Mouse (Mus musculus): Measurements from ENCODE around the gene Hemk1. TPM values are rescaled to one million over a fixed set of nuclear protein-coding genes. Genes with fewer than 3 reads are reported as not detected.
A peak's percentile ranks its signal among the peaks of the same experiment; 100 is the strongest.

Gene Hemk1
- polyA plus RNA-seq, 1 experiment from 2014 or later, result 11.8 TPM

- Histone ChIP-seq H3K4me1 (ENCODE audit: control insufficient read depth, insufficient read depth, low read length) (no peaks in the 10 kb centered on the region), H3K9me3 (replicated peaks; ENCODE audit: control insufficient read depth, low read length) (no peaks in the 10 kb centered on the region), H3K27me3 (ENCODE audit: control insufficient read depth, insufficient read depth, low read length) (no peaks in the 10 kb centered on the region), H3K4me2 (ENCODE audit: low read depth, low read length) (no peak overlapping the region), H3K4me3 (replicated peaks; ENCODE audit: low read length) (no peak overlapping the region), H3K27ac (ENCODE audit: low read length) (no peak overlapping the region), H3K9ac (ENCODE audit: low read length) (no peak overlapping the region), H3K36me3 (ENCODE audit: control insufficient read depth, insufficient read depth, low read length) (no peaks in the 10 kb centered on the region)
- ATAC-seq (ENCODE audit: insufficient read depth, low FRiP score), result no peak
- 71% methylated on average over 9 of the region's 9 CpGs for WGBS
Measured at GRCm38 (mm10) chr9:107347586-107348183, 9.5 kb upstream of the Hemk1 start.

DNA sequence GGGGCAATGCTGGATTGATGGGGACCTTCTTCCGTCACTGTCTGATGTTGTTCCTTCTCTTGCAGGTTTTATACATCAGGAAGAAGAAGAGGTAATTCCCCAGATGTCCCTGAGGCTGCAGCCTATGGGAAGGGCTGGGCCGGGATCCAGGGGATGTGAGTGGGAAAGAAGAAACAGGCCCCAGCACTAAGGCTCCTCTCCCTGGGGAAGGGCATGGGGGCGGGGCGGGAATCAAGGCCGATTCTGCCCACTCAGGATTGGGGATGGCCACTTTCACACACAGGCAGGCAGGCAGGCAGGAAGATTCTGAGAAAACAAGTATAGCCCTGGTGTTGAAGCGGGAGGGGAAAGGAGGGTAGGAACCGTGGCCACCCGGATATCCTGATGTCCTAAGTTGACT lies 7.9 kb upstream of the Hemk1 start:
- Histone ChIP-seq H3K9me3 (replicated peaks; ENCODE audit: control insufficient read depth, low read length) (no peaks in the 10 kb centered on the region), H3K27ac (ENCODE audit: low read length) (no peak overlapping the region), H3K4me3 (replicated peaks; ENCODE audit: low read length) (no peak overlapping the region), H3K4me2 (ENCODE audit: low read depth, low read length) (no peak overlapping the region), H3K9ac (ENCODE audit: low read length) (no peak overlapping the region), H3K4me1 (ENCODE audit: control insufficient read depth, insufficient read depth, low read length) (no peaks in the 10 kb centered on the region), H3K27me3 (ENCODE audit: control insufficient read depth, insufficient read depth, low read length) (peaks cover 4% of the 10 kb centered on the region; the same call in 1 of the 2 replicates), H3K36me3 (ENCODE audit: control insufficient read depth, insufficient read depth, low read length) (no peaks in the 10 kb centered on the region)
- no peak for ATAC-seq (ENCODE audit: insufficient read depth, low FRiP score)
- 89% methylated on average over 8 of the region's 8 CpGs for WGBS

GRCm38 (mm10) chr9:107344027-107344426 lies 5.9 kb upstream of the Hemk1 start:
- 61% methylated on average over 6 of the region's 6 CpGs for WGBS
- no peak for ATAC-seq (ENCODE audit: insufficient read depth, low FRiP score)
- no peaks in the 10 kb centered on the region for H3K9me3 ChIP-seq (replicated peaks; ENCODE audit: control insufficient read depth, low read length)
- no peaks in the 10 kb centered on the region for H3K36me3 ChIP-seq (ENCODE audit: control insufficient read depth, insufficient read depth, low read length)
- no peak overlapping the region for H3K9ac ChIP-seq (ENCODE audit: low read length)
- H3K4me1 ChIP-seq (ENCODE audit: control insufficient read depth, insufficient read depth, low read length), result no peaks in the 10 kb centered on the region
- peaks cover 6% of the 10 kb centered on the region; the same call in 1 of the 2 replicates for H3K27me3 ChIP-seq (ENCODE audit: control insufficient read depth, insufficient read depth, low read length)
- H3K4me3 ChIP-seq (replicated peaks; ENCODE audit: low read length), result no peak overlapping the region
- no peak overlapping the region for H3K4me2 ChIP-seq (ENCODE audit: low read depth, low read length)
- no peak overlapping the region for H3K27ac ChIP-seq (ENCODE audit: low read length)

GRCm38 (mm10) chr9:107343146-107343943 lies 5.2 kb upstream of the Hemk1 start:
- ATAC-seq (ENCODE audit: insufficient read depth, low FRiP score), result no peak
- H3K36me3 ChIP-seq (ENCODE audit: control insufficient read depth, insufficient read depth, low read length), result no peaks in the 10 kb centered on the region
- 63% methylated on average over 8 of the region's 8 CpGs for WGBS

GRCm38 (mm10) chr9:107342201-107342709 lies 4.1 kb upstream of the Hemk1 start:
- no peak for ATAC-seq (ENCODE audit: insufficient read depth, low FRiP score)
- Histone ChIP-seq H3K27me3 (ENCODE audit: control insufficient read depth, insufficient read depth, low read length) (peaks cover 6% of the 10 kb centered on the region; the same call in 1 of the 2 replicates), H3K4me1 (ENCODE audit: control insufficient read depth, insufficient read depth, low read length) (peaks cover 6% of the 10 kb centered on the region; the same call in 1 of the 2 replicates), H3K36me3 (ENCODE audit: control insufficient read depth, insufficient read depth, low read length) (no peaks in the 10 kb centered on the region), H3K9ac (ENCODE audit: low read length) (no peak overlapping the region), H3K4me2 (ENCODE audit: low read depth, low read length) (no peak overlapping the region), H3K4me3 (replicated peaks; ENCODE audit: low read length) (no peak overlapping the region), H3K27ac (ENCODE audit: low read length) (no peak overlapping the region), H3K9me3 (replicated peaks; ENCODE audit: control insufficient read depth, low read length) (no peaks in the 10 kb centered on the region)
- 82% methylated on average over 11 of the region's 11 CpGs for WGBS

More at GRCm38 (mm10) chr9:107343146-107343943, 5.2 kb upstream of the Hemk1 start:
- H3K9ac ChIP-seq (ENCODE audit: low read length), result 0 out of 2 replicates have a peak overlapping the region, but pooled peaks have one; percentile 35
- no peak overlapping the region for H3K4me3 ChIP-seq (replicated peaks; ENCODE audit: low read length)
- H3K4me1 ChIP-seq (ENCODE audit: control insufficient read depth, insufficient read depth, low read length), result no peaks in the 10 kb centered on the region
- no peaks in the 10 kb centered on the region for H3K9me3 ChIP-seq (replicated peaks; ENCODE audit: control insufficient read depth, low read length)
- no peak overlapping the region for H3K4me2 ChIP-seq (ENCODE audit: low read depth, low read length)
- peaks cover 6% of the 10 kb centered on the region; the same call in 1 of the 2 replicates for H3K27me3 ChIP-seq (ENCODE audit: control insufficient read depth, insufficient read depth, low read length)
- no peak overlapping the region for H3K27ac ChIP-seq (ENCODE audit: low read length)

DNA sequence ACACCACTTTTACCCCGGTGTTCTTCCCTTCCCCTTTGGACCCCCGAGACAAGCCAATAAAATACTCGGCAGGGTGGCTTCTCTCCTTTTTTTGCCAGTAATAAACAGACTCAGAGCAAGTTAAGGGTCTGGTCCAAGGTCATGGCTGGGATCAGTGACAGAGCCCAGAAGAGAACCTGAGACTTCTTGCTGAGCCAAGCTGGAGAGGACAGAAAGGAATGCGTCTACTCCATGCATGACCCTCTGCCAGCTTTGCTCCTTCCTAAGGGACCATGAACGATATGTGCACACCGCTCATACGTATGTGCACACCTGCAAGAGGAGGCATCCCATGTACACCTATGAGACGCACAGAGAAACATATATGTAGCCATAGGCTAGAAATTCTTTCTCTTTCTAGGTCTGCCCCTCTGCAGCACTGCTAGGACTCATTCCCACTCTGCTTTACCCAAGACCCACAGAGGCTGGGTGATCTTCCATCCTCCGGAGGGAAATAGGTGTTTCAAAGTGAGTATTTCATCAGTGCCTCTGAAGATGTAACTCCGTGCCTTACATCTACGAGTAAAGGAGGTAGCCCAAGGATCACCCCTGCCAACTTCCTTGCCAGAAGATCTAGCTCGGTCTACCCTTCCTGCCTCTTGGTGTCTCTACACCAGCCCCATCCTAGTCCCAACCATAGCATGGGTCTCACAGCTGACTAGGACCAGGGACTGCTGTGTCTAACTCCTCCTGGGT lies 2.9 kb upstream of the Hemk1 start:
- Histone ChIP-seq H3K4me3 (replicated peaks; ENCODE audit: low read length) (peak overlapping the region; percentile 71), H3K27me3 (ENCODE audit: control insufficient read depth, insufficient read depth, low read length) (peaks cover 6% of the 10 kb centered on the region; the same call in 1 of the 2 replicates), H3K27ac (ENCODE audit: low read length) (no peak overlapping the region), H3K4me2 (ENCODE audit: low read depth, low read length) (peak overlapping the region; percentile 86), H3K9ac (ENCODE audit: low read length) (peak overlapping the region; percentile 76), H3K9me3 (replicated peaks; ENCODE audit: control insufficient read depth, low read length) (no peaks in the 10 kb centered on the region), H3K36me3 (ENCODE audit: control insufficient read depth, insufficient read depth, low read length) (no peaks in the 10 kb centered on the region), H3K4me1 (ENCODE audit: control insufficient read depth, insufficient read depth, low read length) (peaks cover 6% of the 10 kb centered on the region; the same call in 1 of the 2 replicates)
- WGBS, result 49% methylated on average over 12 of the region's 12 CpGs
- ATAC-seq (ENCODE audit: insufficient read depth, low FRiP score), result no peak

DNA sequence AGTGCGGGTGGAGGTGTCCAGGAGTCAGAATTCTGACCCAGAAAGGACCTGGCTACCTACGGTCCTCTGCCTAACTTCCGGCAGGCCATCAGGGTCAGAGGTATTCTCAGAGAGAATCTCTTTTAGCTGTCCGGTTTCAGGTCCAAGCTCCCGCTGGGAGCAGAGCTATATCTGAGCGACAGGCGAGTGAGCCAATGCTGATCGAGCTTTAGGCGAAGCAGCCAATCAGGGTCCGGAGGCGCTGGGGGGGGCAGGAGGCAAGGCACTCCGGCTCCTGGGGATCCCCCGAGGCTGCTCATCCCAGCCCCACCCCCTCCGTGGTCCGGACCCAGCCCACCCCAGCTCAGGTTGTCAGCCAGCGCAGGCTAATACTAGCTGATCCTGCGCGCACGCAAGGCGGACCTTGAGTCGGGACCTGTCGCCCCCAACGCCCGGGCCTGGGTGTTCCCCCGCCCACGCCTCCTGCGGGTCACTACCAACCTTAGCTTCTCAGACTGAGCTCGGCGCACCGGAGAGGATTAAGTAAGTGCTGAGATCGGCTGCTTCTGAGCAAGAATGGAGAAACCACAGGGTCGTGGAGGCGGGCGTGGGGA lies 2.2 kb upstream of the Hemk1 start, which contains the start of gene 6430571L13Rik:
TSS of gene 6430571L13Rik (plus strand) at position 336 of the 593 bp plus-strand sequence.
- peaks cover 6% of the 10 kb centered on the region; the same call in 1 of the 2 replicates for H3K27me3 ChIP-seq (ENCODE audit: control insufficient read depth, insufficient read depth, low read length)
- WGBS, result under 1% methylated on average over 34 of the region's 34 CpGs
- peaks cover 6% of the 10 kb centered on the region; the same call in 1 of the 2 replicates for H3K4me1 ChIP-seq (ENCODE audit: control insufficient read depth, insufficient read depth, low read length)
- H3K4me2 ChIP-seq (ENCODE audit: low read depth, low read length), result peak within 1 kb of the TSS; percentile 86
- H3K36me3 ChIP-seq (ENCODE audit: control insufficient read depth, insufficient read depth, low read length), result no peaks in the 10 kb centered on the region
- no peaks in the 10 kb centered on the region for H3K9me3 ChIP-seq (replicated peaks; ENCODE audit: control insufficient read depth, low read length)
- no peak within 1 kb of the TSS for H3K27ac ChIP-seq (ENCODE audit: low read length)
- peak; percentile 94 for ATAC-seq (ENCODE audit: insufficient read depth, low FRiP score)
- peak within 1 kb of the TSS; percentile 71 for H3K4me3 ChIP-seq (replicated peaks; ENCODE audit: low read length)
- peak within 1 kb of the TSS; percentile 76 for H3K9ac ChIP-seq (ENCODE audit: low read length)

GRCm38 (mm10) chr9:107336386-107336785 lies 1.8 kb downstream of the Hemk1 start:
- no peak overlapping the region for H3K27ac ChIP-seq (ENCODE audit: low read length)
- ATAC-seq (ENCODE audit: insufficient read depth, low FRiP score), result no peak
- peaks cover 6% of the 10 kb centered on the region; the same call in 1 of the 2 replicates for H3K4me1 ChIP-seq (ENCODE audit: control insufficient read depth, insufficient read depth, low read length)
- H3K27me3 ChIP-seq (ENCODE audit: control insufficient read depth, insufficient read depth, low read length), result peaks cover 5% of the 10 kb centered on the region; the same call in 1 of the 2 replicates
- H3K9me3 ChIP-seq (replicated peaks; ENCODE audit: control insufficient read depth, low read length), result no peaks in the 10 kb centered on the region
- H3K9ac ChIP-seq (ENCODE audit: low read length), result no peak overlapping the region
- WGBS, result 85% methylated on average over 6 of the region's 6 CpGs
- H3K4me3 ChIP-seq (replicated peaks; ENCODE audit: low read length), result no peak overlapping the region
- no peak overlapping the region for H3K4me2 ChIP-seq (ENCODE audit: low read depth, low read length)
- H3K36me3 ChIP-seq (ENCODE audit: control insufficient read depth, insufficient read depth, low read length), result no peaks in the 10 kb centered on the region
